Mouse (Mus musculus) intestine, embryonic 16.5 days (tissue): ENCODE measurements around the gene Ank2. TPM values are rescaled to one million over a fixed set of nuclear protein-coding genes. Genes with fewer than 3 reads are reported as not detected.

Source experiments
- ATAC-seq: fragments of 200-750 bp; cut with Nextera tagmentation; 2 replicates; pipeline ENCODE4 v1.8.0; 2017; ENCODE audit warnings: moderate TSS enrichment, moderate library complexity
- H3K27ac ChIP-seq: fragments of 300-500 bp; sonication (generic); 2 replicates; pipeline ENCODE4 v1.5.1; 2014; ENCODE audit warnings: mild to moderate bottlenecking, low read length
- H3K27me3 ChIP-seq: fragments of 300-500 bp; sonication (generic); replicated peaks from 2 replicates; pipeline ENCODE4 v1.6.1; 2014; ENCODE audit warnings: low read length, control low read depth, mixed read lengths; ENCODE audit not compliant: control insufficient read depth, insufficient read depth
- H3K36me3 ChIP-seq: fragments of 300-500 bp; sonication (generic); 2 replicates; pipeline ENCODE4 v1.6.1; 2014; ENCODE audit warnings: low read length, control low read depth; ENCODE audit not compliant: control insufficient read depth, insufficient read depth
- H3K4me1 ChIP-seq: fragments of 300-500 bp; sonication (generic); 2 replicates; pipeline ENCODE4 v1.6.1; 2014; ENCODE audit warnings: low read length, control low read depth, mixed read lengths; ENCODE audit not compliant: control insufficient read depth, insufficient read depth
- H3K4me2 ChIP-seq: fragments of 300-500 bp; sonication (generic); 2 replicates; pipeline ENCODE4 v1.6.1; 2014; ENCODE audit warnings: low read depth, low read length, control low read depth
- H3K4me3 ChIP-seq: fragments of 300-500 bp; sonication (generic); 2 replicates; pipeline ENCODE4 v1.5.1; 2014; ENCODE audit warnings: mild to moderate bottlenecking, low read length
- H3K9ac ChIP-seq: fragments of 300-500 bp; sonication (generic); 2 replicates; pipeline ENCODE4 v1.6.1; 2014; ENCODE audit warnings: low read depth, low read length
- H3K9me3 ChIP-seq: fragments of 300-500 bp; sonication (generic); 2 replicates; pipeline ENCODE4 v1.6.1; 2016; ENCODE audit warnings: low read length, control low read depth; ENCODE audit not compliant: control insufficient read depth
- WGBS: fragments of 180-500 bp; shearing (Covaris S2); extraction: QIAGEN DNeasy Blood & Tissue Kit; methylation state at CpG from one replicate; pipeline ENCODE4 v1.1.7; 2014; 5-methylcytosine and 5-hydroxymethylcytosine counted together
- polyA plus RNA-seq: library from polyadenylated mRNA; unstranded; fragments of >200 nt; fragmentation: Nextera tagmentation; extraction: Ambion mirVana; gene quantifications from 2 replicates; pipeline ENCODE4 v1.2.1, GENCODE M21; 2015

Gene Ank2
- polyA plus RNA-seq, 1 experiment from 2014 or later, result 15.8 TPM

DNA sequence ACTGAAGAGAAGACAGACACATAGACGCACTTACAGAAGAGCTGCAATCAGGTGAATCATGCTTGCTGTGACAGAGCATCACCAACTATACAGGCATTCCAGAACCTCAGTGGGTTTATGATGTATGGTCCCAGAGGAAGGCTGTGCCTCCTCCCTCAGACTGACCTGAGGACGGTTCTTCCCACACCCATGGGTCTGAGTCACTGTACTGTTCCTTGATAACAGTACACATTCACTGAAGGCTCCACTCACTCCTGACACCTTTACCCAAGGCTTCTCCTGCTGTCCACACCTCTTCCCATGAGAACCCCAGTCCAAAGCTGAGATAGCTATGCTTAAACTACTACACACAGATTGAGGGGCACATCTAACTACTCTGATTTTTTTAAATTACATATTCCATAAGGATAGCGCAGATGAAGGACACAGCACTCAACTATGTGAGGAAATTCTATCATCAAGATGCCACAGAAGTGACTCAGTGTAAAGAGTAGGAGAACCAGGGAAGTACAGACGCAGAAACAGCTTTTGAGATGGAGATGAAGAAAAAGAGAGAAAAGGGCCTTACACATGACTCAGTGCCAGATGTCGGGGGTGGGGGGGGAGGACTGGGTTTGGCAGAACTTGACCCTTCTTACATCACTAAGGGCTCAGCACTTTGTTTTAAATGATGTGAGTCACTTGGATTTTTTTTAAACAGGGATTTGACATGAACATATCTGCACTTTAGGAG is 435.3 kb downstream of the Ank2 start:
- 82% methylated on average over 5 of the region's 5 CpGs for WGBS
- ATAC-seq, result no peak

DNA sequence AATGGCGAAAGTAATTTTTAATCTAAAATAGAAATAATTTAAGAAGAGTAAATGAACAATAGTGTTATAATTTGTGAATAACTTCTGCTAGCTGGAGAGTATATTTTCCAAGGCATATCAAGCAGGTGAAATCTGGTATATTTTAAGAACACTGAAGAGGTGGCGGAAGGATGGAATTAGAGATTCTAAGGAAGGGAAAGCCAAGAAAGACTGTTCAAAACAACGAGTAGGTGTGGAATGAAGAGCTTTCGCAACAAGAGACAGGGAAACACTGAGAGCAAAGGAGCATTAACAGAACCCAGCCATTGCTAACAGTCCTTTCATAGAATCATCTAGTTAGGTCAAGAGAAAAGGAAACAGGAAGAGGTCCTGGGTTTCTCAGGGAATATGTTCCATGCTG is 439.5 kb downstream of the Ank2 start:
- no peaks in the 10 kb centered on the region for H3K36me3 ChIP-seq
- no peaks in the 10 kb centered on the region for H3K27me3 ChIP-seq
- no peak for ATAC-seq
- H3K4me3 ChIP-seq, result no peak overlapping the region
- H3K27ac ChIP-seq, result no peak overlapping the region
- no peak overlapping the region for H3K9ac ChIP-seq
- no peaks in the 10 kb centered on the region for H3K4me1 ChIP-seq
- WGBS, result 90% methylated on average over 4 of the region's 4 CpGs
- H3K4me2 ChIP-seq, result no peak overlapping the region
- no peaks in the 10 kb centered on the region for H3K9me3 ChIP-seq

More for the DNA sequence above, 435.3 kb downstream of the Ank2 start:
- no peaks in the 10 kb centered on the region for H3K9me3 ChIP-seq
- no peak overlapping the region for H3K27ac ChIP-seq
- H3K4me1 ChIP-seq, result no peaks in the 10 kb centered on the region
- no peak overlapping the region for H3K9ac ChIP-seq
- H3K36me3 ChIP-seq, result no peaks in the 10 kb centered on the region
- H3K27me3 ChIP-seq, result no peaks in the 10 kb centered on the region
- H3K4me3 ChIP-seq, result no peak overlapping the region
- no peak overlapping the region for H3K4me2 ChIP-seq

DNA sequence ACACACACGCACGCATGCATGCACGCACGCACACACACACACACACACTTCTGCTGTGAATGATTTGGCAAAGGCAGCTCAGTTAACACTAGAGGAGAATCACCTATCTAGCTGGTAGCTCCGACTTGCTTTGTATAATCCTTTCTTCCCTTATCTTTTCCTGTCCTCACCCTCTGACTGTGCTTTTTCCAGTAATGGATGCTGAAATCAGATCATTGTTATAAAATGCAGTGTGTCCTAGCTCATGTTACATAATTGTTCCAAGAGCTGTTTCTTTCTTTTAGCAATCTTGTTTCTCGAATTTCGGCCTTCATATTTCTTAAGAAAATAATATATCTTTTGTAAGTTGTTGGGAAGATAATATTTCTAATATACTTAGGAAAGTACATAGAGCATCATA is 457.9 kb downstream of the Ank2 start:
- no peak overlapping the region for H3K9ac ChIP-seq
- no peaks in the 10 kb centered on the region for H3K4me1 ChIP-seq
- WGBS, result 90% methylated on average over 7 of the region's 7 CpGs
- H3K9me3 ChIP-seq, result no peaks in the 10 kb centered on the region
- ATAC-seq, result no peak
- H3K4me2 ChIP-seq, result no peak overlapping the region
- H3K36me3 ChIP-seq, result no peaks in the 10 kb centered on the region
- no peaks in the 10 kb centered on the region for H3K27me3 ChIP-seq
- no peak overlapping the region for H3K4me3 ChIP-seq
- H3K27ac ChIP-seq, result no peak overlapping the region

DNA sequence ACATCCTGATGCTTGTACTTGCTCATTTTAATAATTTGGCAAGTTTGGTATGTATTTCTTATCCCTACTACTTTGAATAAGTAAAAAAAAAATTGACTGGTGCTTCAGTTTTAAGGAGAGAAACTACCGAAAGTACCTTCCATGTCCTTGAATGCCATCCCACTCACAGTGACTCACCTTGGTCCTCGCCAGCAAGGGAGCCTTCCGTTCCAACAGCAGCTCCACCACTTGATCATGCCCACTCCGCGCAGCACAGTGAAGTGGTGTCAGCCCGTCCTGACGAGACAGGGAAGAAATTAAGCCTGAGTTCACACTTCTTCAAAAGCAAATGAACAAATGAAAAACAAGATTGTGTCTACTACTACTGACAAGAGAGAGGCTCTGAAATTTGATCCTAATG is 460.6 kb downstream of the Ank2 start:
- Histone ChIP-seq H3K36me3 (no peaks in the 10 kb centered on the region), H3K4me3 (no peak overlapping the region), H3K4me1 (no peaks in the 10 kb centered on the region), H3K9ac (no peak overlapping the region), H3K4me2 (no peak overlapping the region), H3K27ac (no peak overlapping the region), H3K9me3 (no peaks in the 10 kb centered on the region), H3K27me3 (no peaks in the 10 kb centered on the region)
- WGBS, result 85% methylated on average over 7 of the region's 7 CpGs
- no peak for ATAC-seq

DNA sequence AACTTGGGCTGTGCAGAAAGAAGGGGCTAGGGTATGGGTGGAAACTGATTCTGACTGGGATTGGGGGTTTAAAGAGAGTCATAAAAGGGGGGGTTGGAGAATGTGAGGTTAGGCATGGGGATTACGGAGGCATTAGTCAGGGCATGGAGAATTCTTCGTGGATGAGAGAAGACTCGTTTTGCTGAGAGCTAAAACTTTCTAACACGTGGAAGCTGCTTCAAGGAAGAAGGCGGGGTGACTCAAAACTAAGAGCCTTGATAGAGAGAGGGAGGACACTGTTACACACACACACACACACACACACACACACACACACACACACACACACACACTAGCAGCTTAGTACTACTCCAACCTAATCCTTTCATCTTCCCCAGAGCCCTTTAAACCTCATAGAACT is 463.0 kb downstream of the Ank2 start:
- Histone ChIP-seq H3K27me3 (no peaks in the 10 kb centered on the region), H3K4me1 (no peaks in the 10 kb centered on the region), H3K27ac (no peak overlapping the region), H3K9me3 (no peaks in the 10 kb centered on the region), H3K36me3 (no peaks in the 10 kb centered on the region), H3K9ac (no peak overlapping the region), H3K4me3 (no peak overlapping the region), H3K4me2 (no peak overlapping the region)
- ATAC-seq, result no peak
- WGBS, result 76% methylated on average over 5 of the region's 5 CpGs

DNA sequence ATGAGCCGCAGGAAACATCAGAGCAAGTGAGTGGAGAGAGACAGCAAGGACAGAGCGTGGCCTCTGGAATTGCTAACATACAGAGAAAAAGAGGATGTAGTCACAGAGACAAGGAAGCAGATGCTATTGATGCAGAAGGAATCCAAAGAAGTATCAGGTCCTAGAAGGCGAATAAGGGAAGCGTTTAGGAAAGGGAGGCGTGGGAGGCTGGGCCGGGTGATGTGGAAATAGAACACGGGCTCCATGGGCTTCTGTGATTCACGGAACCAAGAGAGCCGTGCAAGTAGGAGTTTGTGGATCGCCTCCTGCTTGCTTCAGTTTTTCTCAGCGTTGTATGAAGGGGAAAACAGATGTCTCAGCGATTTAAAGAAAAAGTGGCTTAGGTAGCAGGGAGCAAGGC is 463.6 kb downstream of the Ank2 start:
- 84% methylated on average over 12 of the region's 12 CpGs for WGBS
- H3K9me3 ChIP-seq, result no peaks in the 10 kb centered on the region

DNA sequence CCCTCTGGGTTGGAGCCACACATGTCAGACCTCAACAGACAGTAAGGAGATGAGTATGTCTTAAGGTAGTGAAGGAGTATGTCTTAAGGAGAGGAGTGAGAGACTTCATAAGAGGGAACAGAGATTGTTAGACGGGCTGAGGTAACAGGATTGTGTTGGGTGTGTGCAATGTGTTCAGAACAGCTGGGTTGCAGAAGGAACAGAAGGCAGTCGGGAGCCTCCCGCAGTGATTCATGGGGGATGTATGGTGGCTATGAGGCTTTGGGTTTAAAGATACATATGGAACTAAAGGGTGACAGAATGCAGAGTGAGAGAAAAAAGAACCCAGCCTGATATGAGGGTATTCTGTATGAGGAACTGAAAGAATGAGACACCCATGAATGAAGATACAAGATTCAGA is 464.2 kb downstream of the Ank2 start:
- Histone ChIP-seq H3K9ac (no peak overlapping the region), H3K36me3 (no peaks in the 10 kb centered on the region), H3K4me1 (no peaks in the 10 kb centered on the region), H3K9me3 (no peaks in the 10 kb centered on the region), H3K27ac (no peak overlapping the region), H3K27me3 (no peaks in the 10 kb centered on the region), H3K4me3 (no peak overlapping the region), H3K4me2 (no peak overlapping the region)
- no peak for ATAC-seq
- WGBS, result 89% methylated on average over 3 of the region's 3 CpGs

More for the DNA sequence above, 463.6 kb downstream of the Ank2 start:
- no peaks in the 10 kb centered on the region for H3K4me1 ChIP-seq
- H3K27ac ChIP-seq, result no peak overlapping the region
- no peaks in the 10 kb centered on the region for H3K36me3 ChIP-seq
- H3K27me3 ChIP-seq, result no peaks in the 10 kb centered on the region
- ATAC-seq, result no peak
- H3K4me3 ChIP-seq, result no peak overlapping the region
- no peak overlapping the region for H3K4me2 ChIP-seq
- no peak overlapping the region for H3K9ac ChIP-seq

DNA sequence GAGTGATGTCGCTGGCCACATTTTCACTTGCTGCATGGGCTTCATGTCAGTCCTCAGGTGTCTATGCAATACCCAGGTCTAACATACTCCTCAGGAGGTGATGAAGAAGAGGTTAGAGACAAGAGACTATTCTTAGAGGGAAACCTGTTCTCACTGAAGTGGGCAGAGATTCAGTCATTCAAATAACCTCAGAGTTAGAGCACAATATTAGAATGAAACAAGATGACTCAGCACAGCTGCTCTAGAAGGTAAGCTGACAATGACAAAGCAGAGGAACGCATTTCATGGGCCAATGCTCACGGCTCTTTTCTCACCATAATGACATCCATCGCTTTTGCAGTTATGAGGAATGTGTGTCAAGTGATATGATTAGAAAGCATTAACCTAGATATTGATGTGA is 475.2 kb downstream of the Ank2 start:
- H3K4me1 ChIP-seq, result peaks cover 4% of the 10 kb centered on the region; the same call in 1 of the 2 replicates
- no peak overlapping the region for H3K9ac ChIP-seq
- H3K4me2 ChIP-seq, result no peak overlapping the region
- H3K27me3 ChIP-seq, result no peaks in the 10 kb centered on the region
- WGBS, result 94% methylated on average over 4 of the region's 4 CpGs
- H3K4me3 ChIP-seq, result no peak overlapping the region
- no peak overlapping the region for H3K27ac ChIP-seq
- no peak for ATAC-seq
- no peaks in the 10 kb centered on the region for H3K36me3 ChIP-seq
- H3K9me3 ChIP-seq, result no peaks in the 10 kb centered on the region

DNA sequence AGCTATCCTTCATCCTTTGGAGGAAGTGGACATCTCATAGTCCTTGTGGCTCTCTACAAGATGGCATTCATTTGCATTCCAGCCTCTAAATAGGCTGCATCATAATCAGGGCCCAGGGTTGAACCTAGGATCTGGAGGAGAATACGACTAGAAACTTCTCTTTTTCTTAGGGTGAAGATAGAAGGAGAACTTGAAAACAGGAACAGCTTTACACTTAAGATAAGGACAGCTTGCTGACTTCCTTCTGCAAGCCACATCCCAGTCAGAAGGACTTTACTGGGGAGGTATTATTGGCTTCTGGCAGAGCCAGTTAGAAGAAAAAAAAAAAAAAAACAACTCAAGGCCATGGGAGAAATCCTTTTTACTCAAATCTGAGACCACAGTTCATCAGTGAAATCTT is 479.0 kb downstream of the Ank2 start:
- no peak for ATAC-seq

DNA sequence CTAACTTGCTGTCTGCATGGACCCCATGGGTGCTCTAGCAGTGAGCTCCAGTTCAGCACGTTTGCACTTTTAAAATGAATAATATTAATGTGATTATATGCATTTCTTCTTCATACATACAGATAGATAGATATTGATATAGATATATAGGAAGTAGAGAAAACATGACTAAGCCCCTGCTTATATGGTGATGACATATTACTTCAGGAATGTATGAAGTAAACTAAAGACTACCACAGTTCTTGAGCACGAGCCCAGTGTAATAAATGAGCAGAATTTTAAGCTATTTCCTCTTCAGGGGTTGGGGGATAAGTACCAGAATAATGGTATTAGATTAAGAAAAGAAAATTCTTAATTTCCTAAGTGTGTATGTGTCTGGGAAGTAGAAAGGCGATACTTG is 479.4 kb downstream of the Ank2 start:
- Histone ChIP-seq H3K27me3 (no peaks in the 10 kb centered on the region), H3K4me2 (no peak overlapping the region), H3K27ac (peak overlapping the region; percentile 69), H3K9me3 (no peaks in the 10 kb centered on the region), H3K9ac (no peak overlapping the region), H3K4me1 (peaks cover 4% of the 10 kb centered on the region; the same call in 1 of the 2 replicates), H3K36me3 (no peaks in the 10 kb centered on the region), H3K4me3 (no peak overlapping the region)
- 50% methylated on average over 3 of the region's 3 CpGs for WGBS
- peak; percentile 42; the same call in 1 of the 2 replicates for ATAC-seq

More for the DNA sequence above, 479.0 kb downstream of the Ank2 start:
- peaks cover 4% of the 10 kb centered on the region; the same call in 1 of the 2 replicates for H3K4me1 ChIP-seq
- no peak overlapping the region for H3K27ac ChIP-seq
- WGBS, result 65% methylated on average over 1 of the region's 1 CpGs
- H3K9me3 ChIP-seq, result no peaks in the 10 kb centered on the region
- no peaks in the 10 kb centered on the region for H3K27me3 ChIP-seq
- no peaks in the 10 kb centered on the region for H3K36me3 ChIP-seq
- H3K4me3 ChIP-seq, result no peak overlapping the region
- no peak overlapping the region for H3K9ac ChIP-seq
- H3K4me2 ChIP-seq, result no peak overlapping the region
